Mouse (Mus musculus): ENCODE data around the gene Htr6.

Gene Htr6

DNA sequence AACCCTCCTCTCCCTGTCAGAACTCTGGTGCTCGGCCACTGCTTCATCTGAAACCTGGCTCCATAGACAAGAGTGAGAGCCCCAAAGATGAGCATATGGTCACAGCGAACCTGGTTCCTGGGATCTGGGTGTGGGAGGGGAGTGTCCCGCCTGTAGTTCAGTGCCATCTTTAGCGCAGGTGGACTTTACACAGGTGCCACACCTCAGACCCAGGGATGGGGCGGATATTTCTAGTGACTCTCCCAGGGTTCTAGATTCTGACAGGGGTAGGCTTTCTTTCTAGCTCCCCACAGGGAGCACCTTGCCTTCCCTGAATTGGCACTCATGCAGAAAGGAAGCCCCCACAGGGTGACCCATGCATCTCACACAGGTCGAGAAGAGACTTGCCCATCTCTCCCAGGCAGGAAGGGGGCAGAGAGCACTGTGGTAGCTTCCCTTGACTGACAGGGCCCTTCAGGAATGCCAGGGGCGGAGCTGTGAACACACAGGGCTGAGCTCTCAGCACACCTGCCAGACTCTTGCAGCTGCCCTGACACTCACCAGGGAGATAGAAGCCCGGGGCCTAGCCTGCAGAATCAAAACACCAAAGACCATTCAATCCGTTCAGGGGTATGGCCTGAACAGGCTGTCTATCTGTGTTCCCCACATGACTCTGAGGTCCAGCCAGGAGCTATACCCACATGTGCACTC lies 13.8 kb upstream of the Htr6 start:
- no peak for DNase-seq (ENCODE audit: low read depth, low spot score)

DNA sequence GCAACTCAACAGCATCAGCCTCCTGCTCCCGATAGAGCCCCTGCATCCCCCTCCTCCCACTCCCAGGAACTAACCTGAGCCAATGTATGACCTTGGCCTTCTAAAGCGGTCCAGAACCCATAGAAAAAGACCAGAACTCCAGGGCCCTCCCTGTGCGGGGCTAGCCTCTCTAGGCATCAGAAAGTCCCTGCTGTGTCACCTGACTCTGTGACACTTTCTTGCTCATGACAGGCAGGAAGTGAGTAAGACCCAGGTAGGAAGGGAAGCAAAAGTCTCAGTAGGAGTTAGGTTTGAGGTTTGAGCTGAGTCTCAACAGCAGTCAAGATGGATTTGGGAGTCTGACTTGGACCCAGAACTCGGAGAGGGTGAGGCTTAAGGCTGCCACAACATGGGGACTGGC lies 11.6 kb upstream of the Htr6 start:
- DNase-seq (ENCODE audit: low read depth, low spot score), result no peak

- peak; percentile 71 for DNase-seq (ENCODE audit: low read depth, low spot score)
Observed at GRCm38 (mm10) chr4:139086037-139086436, 10.7 kb upstream of the Htr6 start.

DNA sequence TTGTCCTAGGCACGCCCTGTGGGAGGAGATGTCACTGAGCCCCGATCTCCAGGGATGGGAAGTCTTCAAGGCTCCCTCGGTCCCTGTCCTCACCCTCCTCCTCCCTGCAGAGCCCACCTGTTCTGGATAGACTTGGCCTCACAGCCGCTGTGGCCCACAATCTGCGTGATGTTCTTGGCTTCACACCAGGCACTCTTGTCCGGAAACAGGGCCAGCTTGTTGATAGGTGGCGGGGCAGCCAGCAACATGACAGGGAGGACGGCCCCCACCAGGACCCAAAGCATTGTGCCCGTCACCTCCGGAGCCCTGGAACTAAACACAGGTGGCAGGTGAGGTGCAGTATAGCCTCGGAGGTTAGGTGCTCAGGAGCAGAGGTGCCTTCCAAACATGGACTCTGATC lies 10.0 kb upstream of the Htr6 start:
- no peak for DNase-seq (ENCODE audit: low read depth, low spot score)

GRCm38 (mm10) chr4:139082790-139083564 lies 7.6 kb upstream of the Htr6 start:
- no peak for DNase-seq (ENCODE audit: low read depth, low spot score)

GRCm38 (mm10) chr4:139081270-139081931 lies 6.0 kb upstream of the Htr6 start:
- peak; percentile 69 for DNase-seq (ENCODE audit: low read depth, low spot score)

DNA sequence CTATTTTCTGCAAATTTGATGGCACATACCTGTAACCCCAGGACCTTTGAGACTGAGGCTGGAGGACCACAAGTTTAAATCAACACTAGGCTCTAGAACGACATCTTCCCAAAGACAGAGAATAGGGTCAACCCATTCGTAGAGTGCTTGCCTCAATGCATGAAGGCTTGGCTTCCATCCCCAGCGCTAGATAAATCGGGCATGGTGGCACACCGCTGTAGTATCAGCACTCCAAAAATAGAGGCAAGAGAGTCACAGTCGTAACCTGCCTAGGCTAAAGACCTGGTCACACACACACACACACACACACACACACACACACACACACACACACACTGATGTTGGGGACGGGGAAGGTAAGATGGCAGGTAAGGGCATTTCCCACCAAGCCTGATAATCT lies 4.9 kb upstream of the Htr6 start:
- no peak for DNase-seq (ENCODE audit: low read depth, low spot score)

DNA sequence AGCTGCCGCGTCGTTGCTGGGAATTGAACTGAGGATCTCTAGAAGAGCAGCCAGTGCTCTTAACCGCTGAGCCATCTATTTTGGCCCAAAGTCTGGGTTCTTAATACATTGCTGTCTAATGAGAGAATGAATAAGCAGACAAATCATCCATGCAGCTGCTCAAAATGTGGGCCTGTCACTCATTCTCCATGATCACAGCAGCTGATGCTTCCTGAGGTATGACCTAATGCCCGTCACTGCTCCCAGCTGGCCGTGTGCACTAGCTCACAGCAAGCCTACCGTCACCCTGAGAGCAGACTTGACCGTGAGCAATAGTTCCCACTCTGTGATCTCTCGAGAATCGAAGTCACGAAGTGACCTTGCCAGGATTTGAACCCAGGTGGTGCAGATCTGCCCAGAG lies 4.1 kb upstream of the Htr6 start:
- DNase-seq (ENCODE audit: low read depth, low spot score), result no peak

DNA sequence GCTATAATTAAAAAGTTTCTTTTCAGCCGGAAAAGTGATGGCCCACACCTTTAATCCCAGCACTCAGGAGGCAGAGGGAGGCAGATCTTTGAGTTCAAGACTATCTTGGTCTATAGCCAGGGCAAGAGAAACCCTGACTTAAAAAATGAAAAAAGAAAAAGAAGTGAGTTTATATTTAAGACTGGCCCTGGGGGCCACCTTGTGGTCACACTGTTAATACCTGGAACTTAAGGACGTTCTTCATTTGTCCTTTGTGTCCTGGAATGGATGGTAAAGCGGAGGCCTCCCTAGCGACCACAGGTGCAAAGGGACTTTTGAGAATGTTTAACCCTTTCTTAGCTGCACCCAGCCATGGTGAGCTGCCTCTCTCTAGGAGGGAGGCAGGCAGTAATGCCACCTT lies 3.4 kb upstream of the Htr6 start:
- no peak for DNase-seq (ENCODE audit: low read depth, low spot score)

- no peak for DNase-seq (ENCODE audit: low read depth, low spot score)
Observed at GRCm38 (mm10) chr4:139078313-139078712, 2.9 kb upstream of the Htr6 start.

DNA sequence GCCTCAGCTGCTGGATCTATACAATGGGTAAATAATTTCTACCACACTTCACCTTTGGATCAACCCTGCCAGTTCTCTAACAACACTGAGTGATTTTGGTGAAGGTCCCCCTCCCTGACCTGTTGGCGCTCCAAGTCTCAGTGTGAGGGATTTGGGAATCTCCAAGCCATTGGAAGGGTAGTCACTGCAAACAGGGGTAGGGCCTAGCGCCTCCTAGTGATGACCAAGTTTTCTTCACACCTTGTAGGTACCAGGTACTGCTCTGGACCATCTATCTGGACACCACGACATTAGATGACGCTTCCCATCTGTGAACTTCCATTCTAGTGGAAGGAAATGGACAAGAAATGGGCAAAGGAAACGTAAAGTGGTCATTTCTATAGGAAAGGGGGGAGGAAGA lies 545 bp upstream of the Htr6 start:
- no peak for DNase-seq (ENCODE audit: low read depth, low spot score)

DNA sequence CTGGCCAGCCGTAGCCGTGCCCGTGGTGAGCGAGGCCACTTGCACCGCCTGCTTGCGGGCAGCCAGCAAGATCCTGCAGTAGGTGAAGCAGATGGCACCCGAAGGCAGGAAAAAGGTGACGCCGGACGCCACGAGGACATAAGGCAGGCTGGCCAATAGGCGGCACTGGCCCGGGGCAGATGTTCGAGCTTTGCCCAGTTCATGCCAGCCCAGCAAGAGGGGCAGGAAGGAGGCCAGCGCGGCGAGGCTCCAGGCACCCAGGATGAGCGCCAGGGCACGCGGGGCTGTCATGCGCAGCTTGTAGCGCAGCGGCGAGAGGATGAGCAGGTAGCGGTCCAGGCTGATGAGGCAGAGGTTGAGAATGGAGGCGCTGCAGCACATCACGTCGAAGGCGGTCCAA lies 1.3 kb downstream of the Htr6 start:
- no peak for DNase-seq (ENCODE audit: low read depth, low spot score)

DNA sequence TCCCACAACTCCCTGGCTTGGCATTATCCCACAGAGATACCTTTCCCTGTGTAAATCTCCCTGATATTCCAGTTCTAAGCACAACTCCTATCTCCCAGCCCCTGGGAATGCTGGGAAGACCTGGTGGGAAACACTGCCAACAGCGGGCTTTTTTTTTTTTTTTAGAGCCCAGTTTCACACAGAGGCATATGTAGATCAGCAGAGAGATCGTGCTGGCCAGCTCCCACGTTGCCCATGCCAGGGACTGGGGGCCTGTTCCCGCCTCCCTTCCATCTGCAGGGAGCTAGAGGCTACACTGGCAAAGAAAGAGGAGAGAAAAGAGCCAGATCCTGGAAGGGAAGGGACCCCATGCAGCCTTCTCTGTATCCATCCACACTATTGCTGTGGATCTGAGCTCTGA lies 7.1 kb downstream of the Htr6 start:
- DNase-seq (ENCODE audit: low read depth, low spot score), result peak; percentile 72

- no peak for DNase-seq (ENCODE audit: low read depth, low spot score)
Observed at GRCm38 (mm10) chr4:139064831-139065230, 10.5 kb downstream of the Htr6 start.

DNA sequence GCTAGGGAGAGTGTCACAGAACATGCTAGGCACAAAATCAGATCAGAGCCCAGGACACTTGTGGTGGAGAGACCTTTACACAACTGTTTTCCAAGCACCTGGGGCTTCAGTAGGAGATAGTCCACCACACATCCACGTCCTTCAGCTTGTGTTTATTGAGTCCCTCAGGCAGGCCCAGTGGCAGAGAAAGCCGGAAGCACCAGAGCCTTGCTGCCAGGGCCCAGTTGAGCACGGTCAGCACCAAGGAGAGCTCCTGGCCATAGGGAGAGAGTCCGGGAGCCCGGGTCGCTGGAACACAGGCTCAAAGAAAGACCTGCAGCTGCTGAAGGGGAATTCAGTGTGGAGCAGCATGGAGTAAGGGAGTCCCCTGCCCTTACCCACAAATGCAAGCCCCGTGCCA lies 15.8 kb downstream of the Htr6 start:
- no peak for DNase-seq (ENCODE audit: low read depth, low spot score)

DNA sequence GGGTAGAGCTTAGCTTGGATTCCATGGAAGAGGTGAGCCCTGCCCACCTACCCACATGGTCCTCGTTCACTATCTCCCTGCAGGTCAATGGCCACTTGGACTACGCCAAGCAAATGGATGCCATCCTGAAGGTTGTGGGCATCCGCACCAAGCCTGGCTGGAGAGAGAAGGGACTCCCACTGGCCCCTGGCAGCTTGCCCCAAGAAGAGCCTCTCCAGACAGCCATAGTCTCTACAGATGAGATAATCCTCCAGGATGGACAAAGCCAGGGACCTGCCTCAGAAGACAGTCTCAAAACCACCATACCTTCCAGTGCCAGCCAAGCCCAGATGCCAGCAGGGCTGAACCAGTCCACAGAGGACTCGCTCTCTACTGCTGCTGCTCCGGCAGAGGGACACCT lies 17.3 kb downstream of the Htr6 start:
- DNase-seq (ENCODE audit: low read depth, low spot score), result no peak

- no peak for DNase-seq (ENCODE audit: low read depth, low spot score)
Observed at GRCm38 (mm10) chr4:139057291-139057690, 18.1 kb downstream of the Htr6 start.

DNA sequence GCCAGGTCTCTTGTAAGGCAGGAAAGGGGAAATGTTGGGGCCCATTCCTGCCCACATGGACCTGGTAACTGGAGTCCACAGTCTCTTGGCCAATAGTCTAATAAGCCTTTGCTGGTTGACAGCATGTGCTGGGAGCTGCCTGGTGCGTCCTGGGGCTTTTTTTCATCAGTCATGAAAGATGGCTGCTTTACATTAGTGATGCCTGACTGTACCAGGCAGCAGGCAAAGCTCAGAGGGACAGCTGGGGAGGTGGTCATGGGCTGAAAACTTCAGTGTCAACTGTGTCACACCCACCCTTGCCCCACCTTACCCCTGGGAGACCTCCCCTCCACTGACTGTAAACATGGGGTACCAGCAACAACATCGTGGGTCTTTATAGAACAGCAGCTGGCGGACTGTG lies 19.6 kb downstream of the Htr6 start:
- no peak for DNase-seq (ENCODE audit: low read depth, low spot score)

- no peak for DNase-seq (ENCODE audit: low read depth, low spot score)
Observed at GRCm38 (mm10) chr4:139055336-139055735, 20.0 kb downstream of the Htr6 start.

DNA sequence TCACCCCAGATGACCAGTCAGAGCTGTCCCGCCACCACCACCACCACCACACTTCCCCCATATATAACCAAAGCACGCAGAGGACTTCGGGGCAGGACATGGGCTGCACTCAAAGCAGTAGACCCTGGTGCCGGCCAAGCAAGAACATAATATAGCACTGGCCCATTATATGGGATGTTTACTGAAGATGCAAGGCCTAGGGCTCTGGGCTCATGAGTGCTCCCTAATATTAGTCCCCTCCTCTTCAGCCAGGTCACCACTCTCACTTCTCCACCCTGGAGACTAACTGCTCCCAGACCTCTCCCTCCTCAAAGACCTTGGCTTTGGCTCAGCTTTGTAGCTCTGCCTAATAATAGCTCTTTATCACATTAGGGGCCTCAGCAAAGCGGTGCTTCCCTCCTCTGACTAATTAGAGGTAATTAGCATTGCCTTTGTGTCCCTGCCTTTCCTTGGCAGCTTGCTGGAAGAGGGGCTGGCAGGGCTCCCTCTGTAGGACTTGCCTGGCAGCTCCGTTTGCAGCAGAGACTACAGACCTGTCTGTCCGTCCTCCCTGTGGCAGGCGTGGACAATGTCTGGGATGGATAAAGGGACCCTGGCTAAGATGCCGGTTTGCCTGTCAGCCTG lies 21.0 kb downstream of the Htr6 start:
- no peak for DNase-seq (ENCODE audit: low read depth, low spot score)

GRCm38 (mm10) chr4:139053391-139053790 lies 22.0 kb downstream of the Htr6 start:
- no peak for DNase-seq (ENCODE audit: low read depth, low spot score)

DNA sequence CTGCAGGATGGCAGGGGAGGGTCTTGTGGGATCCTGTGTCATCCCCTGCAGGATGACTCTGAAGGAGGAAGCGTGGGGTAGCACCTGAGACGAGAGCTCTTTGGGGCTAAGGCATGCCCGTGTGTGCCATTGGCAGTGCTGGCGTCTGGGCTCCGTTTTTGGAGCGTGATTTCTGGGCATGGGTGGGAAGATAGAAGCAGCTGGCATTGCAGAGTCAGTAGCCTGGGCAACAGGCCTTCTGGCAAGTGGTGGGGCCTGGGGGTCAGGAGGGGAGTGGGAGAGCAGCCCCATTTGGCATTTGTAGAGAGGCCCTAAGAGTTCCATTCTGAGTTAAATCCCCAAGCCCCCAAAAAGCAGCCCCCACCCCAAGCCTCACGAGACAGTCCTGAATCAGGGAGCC lies 22.6 kb downstream of the Htr6 start:
- DNase-seq (ENCODE audit: low read depth, low spot score), result no peak
